Mouse (Mus musculus): ENCODE results near the gene Sprr2a1.
"Not testable (repeated sequence)": the region's sequence is repeated elsewhere in the genome, so short reads cannot be mapped to it uniquely, and the experiment has no call there.

The Sprr2a1 gene

DNA sequence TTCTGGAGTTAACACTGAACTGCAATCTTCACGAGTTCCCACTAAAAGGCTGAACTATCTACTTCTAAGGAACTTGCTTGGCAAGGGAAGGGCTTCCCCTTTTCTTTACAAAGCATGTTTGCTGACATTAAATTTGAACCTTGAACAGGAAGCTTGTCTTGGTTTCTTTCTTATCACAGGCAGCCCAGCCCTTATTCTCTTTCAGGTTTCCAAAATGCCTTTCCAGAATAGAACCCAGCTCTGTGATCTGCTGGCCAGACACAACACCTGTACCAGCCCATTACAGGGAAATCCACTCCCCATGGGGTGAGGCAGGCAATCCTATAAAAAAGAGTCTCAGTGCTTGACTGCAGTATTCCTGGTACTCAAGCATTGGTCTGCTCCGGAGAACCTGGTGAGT lies at the start of gene Sprr2a1, which contains the start of gene Sprr2a2:
TSS of gene Sprr2a1 (plus strand) at position 231 of the 400 bp plus-strand sequence.
TSS of gene Sprr2a2 (plus strand) at position 352 of the 400 bp plus-strand sequence.
- not testable (repeated sequence) for DNase-seq (ENCODE audit: low read depth, low spot score)

DNA sequence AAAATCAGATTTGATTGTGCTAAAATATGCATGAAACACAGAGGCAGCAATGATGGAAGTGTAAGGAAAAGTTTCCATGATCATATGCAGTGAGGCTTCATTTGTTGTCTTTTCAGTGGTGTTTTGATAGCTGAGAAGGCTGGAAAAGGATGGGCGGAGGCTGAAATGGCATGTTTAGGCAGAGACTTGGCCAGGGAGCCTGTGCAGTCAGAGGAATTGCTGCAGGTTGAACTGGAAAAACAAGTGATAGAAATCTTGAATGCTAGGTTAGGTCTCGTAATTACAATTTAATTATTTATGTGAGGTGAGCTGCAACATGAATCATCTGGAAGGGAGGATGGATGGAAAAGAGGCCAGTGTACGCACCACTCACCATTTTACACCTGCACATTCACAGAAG lies 45.8 kb upstream of the Sprr2a1 start:
- DNase-seq (ENCODE audit: low read depth, low spot score): no peak

DNA sequence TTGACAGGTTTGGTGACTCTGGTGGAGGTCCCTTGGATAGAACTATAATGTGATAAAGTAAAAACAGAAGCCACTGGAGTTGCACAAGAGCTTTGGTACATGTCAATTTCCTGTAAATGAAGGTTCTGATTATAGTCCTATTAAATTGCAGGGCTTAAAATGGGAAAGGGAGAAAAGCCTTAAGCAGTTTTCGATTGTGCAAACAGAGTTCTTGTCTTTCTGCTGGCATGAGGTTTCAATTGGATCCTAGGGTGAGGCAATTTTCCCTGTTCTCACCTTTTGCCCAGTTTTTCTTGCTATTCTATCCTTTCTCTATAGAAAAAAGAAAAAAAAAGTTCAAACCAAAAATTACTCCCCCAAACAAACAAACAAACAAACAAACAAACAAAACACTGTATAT lies 38.7 kb upstream of the Sprr2a1 start:
- DNase-seq (ENCODE audit: low read depth, low spot score): no peak

DNA sequence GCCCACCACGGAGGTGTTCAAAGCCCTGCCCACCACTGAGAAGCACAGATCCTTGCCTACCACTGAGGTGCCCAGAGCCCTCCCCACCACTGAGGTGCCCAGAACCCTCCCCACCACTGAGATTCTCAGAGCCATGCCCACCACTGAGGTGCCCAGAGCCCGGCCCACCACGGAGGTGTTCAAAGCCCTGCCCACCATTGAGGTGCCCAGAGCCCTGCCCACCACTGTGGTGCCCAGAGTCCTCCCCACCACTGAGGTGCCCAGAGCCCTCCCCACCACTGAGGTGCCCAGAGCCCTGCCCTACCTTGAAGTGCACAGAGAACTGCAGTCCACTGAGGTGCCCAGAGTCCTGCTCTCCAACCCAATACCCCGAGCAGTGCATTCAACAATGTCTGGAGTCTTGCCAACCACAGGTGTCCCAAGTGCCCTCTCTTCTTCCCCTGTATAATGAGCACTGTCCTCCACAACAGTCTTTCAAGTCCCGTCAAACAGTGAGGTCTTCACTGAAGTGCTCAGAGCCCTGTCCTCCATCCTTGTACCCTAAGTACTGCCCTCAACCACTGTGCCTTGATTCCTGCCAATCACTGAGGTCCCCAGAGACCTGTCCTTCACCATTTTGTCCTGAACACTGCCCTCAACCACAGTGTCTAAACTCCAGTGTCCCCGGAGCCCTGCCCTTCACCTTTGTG lies 19.9 kb upstream of the Sprr2a1 start:
- DNase-seq (ENCODE audit: low read depth, low spot score): no peak

DNA sequence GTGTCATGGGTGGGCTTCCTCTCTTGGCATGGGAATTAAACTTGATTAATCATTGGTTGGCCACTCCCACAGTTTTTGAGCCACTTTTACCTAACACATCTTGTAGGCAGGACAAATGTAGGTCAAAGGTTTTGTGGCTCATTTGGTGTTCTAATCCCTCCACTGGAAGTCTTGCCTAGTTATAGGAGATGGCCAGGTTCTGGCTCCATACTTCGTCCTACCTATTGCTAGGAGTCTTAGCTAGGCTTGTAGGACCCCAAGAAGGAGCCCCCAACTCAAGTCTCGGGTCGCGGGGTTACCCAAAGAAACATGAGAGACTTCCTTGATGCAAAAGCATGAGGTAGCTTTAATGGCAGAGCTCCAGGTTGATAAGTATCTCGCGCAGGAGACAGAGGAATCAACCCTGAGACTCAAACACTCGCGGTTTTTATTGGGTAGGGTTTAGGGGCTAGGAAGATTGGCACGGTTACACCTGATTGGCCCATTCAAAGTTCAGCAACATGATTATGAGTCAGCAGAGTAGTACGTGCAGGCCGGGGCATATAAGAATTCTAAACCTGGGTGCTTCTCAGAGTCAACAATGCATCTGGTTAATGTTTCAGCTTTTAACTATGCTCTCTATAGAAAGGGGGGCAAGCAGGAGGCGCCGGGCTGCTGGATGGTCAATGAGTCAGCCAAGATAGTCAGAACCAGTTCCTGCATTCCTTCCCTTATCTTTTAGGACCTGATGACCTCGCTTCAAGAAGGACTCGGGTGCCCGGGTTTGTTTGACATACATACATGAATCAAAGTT lies 4.3 kb upstream of the Sprr2a1 start:
- not testable (repeated sequence) for DNase-seq (ENCODE audit: low read depth, low spot score)

DNA sequence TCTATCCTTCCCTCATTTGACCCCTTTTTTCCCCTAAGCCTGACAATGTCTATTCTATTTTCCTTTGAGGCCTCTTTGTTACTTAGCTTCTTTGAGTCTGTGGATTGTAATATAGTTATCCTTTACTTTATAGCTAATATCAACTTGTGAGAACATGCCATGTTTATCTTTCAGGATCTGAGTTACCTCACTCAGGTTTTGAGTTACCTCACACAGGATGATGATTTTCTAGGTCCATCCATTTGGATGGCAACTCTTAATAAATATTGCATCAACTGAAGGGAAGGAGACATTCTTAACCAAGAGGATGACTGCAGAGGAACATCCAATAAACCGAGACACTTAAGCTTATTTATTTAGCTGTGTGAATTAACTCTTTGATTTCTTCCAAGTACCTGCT lies 3.5 kb upstream of the Sprr2a1 start:
- DNase-seq (ENCODE audit: low read depth, low spot score): not testable (repeated sequence)

DNA sequence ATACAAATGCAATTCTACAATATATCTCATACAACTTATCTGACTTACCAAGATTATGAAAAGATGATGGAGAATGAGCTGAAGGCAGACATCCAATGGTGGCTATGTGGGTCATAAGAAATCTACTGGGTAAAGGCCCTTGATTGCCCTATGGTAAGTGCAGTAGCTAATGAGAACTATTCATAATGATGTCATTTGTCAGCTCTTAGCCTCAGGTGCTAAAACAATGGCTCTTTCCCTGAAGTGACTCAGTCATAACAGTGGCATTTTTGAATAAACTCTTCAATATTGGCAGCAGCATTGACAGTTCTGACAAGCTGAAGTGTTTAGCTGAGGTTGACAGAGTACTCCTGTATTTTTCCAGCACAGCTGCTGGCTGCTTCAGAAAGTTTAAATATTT lies 1.9 kb upstream of the Sprr2a1 start:
- DNase-seq (ENCODE audit: low read depth, low spot score): not testable (repeated sequence)

DNA sequence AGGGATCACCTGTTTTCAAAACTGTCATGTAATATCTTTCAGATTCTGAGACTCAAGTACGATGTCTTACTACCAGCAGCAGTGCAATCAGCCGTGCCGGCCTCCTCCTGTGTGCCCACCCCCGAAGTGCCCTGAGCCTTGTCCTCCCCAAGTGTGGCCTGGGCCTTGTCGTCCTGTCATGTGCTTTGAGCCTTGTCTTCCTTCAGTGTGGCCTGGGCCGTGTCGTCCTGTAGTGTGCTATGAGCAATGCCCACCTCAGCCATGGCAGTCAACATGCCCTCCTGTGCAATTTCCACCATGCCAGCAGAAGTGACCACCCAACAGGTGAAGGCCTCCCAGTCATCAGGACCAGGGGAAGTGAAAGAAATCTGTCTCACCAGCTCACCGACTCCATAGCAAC lies 3.4 kb downstream of the Sprr2a1 start:
- DNase-seq (ENCODE audit: low read depth, low spot score): not testable (repeated sequence)

DNA sequence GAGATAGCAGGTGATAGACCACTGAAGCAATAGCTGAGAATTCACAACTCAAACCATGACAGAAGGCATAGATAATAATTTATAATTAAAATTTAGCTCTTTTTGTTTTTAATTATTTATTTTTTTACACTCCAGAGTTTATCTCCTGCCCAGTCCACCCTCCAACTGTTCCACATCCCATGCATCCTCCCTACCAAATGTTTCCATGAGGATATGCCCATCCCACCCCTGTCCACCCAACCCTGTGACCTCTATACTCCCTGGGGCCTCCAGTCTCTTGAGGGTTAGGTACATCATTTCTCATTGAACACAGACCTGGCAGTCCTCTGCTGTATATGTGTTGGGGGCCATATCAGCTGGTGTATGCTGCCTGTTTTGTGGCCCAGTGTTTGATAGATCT lies 8.1 kb downstream of the Sprr2a1 start:
- DNase-seq (ENCODE audit: low read depth, low spot score): not testable (repeated sequence)

DNA sequence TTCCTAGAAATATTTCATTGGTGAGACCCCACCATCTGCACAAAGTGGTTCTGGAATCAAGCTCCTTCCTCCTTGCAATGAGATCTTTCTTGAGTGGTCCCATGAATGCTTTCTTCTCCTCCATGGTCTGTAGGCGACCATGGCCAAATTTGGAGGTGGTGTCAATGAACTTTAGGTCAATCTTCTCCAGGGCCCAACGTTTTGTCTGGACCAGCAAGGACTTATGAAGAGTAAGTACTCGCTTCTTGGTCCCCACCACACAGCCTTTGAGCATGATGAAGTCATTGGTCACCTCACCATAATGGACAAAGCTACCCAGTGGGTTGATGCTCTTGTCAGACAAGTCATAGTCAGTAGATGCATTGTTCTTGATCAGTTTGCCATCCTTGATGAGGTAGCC lies 11.8 kb downstream of the Sprr2a1 start:
- not testable (repeated sequence) for DNase-seq (ENCODE audit: low read depth, low spot score)

DNA sequence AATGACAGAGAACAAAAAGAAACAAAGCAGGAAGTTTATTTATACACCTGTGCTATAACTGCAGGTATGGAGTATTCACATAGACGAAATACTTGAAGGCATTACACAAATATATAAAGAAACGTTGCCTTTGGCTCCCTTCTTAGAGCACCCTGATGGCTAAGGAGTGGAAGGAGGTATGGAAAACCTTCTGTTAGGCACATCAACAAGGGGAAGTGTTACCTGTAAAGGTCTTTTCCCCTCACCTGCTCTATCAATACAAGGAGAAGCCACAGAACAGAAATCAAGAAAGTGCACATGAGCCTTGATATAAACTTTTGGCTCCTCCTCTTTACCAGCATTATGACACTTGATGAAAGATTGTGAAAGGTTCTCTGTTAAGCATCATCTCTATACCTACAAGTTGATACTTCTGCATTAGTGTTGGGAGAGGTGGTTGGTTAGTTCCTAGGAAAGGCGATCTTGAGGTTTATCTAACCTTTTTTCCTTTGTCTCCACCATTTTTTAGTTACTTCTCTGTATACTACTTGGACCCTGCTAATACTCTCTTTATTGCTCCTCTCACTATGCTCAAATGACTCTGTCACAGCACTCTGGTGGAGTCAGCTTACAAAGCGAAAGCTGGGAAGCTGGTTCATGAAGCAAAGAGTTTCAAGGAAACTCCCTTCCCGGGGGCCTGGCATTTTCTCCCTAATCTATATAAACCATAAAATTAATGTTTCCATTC lies 21.0 kb downstream of the Sprr2a1 start:
- DNase-seq (ENCODE audit: low read depth, low spot score): not testable (repeated sequence)

DNA sequence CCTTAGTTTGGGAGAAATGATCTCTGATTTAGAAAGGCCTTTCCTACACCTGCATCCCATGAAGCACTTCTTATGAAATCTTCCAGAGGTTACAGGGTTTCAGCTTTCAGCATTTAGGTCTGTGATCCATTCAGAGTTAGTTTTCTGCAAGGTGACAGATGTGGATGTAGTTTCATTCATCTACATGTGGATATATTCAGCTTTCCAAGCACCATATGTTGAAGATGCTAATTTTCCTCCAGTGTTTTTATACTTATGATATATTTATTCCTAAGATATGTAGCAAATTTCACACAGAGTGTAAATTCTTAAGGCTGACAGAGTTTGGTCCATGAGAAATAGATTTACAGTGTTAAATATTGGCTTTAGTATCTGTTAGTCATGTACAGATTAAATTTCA lies 23.1 kb downstream of the Sprr2a1 start:
- DNase-seq (ENCODE audit: low read depth, low spot score): not testable (repeated sequence)

DNA sequence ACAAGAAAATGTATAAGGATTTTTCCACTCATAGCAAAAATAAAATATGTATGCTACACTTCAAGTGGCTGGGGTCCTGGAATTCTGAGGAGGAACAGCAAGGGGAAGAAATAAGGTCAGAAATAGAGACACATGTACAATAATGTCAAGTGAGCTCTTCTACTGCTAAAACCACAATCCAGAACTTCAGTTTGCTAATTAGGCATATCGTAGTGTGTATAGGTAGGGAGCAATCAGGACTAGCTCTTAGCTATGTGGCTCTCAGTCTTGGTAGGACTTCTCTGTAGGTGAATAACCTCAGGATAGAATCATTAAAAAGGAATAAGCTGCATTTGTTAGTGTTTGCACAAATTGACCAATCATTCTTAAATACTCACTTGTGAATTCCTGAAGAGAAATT lies 23.6 kb downstream of the Sprr2a1 start:
- DNase-seq (ENCODE audit: low read depth, low spot score): not testable (repeated sequence)

DNA sequence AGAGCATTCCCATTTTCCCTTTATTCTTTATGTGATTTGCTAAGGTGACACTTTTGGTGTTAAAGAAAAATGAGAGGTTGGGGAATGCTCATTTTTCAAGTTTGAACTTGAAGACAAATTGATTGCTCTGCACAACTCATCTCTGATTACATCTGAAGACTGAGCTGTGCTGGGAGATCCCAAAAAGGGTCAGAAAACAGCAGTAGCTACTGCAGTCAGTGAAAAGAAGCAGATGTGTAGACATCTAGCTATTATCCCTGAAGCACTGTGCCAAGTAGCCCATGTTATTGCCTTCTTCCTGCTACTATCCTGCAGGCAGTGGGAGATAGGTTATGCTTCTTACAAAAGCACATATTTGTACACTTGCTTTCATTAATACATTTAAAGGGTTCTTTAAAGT lies 29.2 kb downstream of the Sprr2a1 start:
- not testable (repeated sequence) for DNase-seq (ENCODE audit: low read depth, low spot score)

DNA sequence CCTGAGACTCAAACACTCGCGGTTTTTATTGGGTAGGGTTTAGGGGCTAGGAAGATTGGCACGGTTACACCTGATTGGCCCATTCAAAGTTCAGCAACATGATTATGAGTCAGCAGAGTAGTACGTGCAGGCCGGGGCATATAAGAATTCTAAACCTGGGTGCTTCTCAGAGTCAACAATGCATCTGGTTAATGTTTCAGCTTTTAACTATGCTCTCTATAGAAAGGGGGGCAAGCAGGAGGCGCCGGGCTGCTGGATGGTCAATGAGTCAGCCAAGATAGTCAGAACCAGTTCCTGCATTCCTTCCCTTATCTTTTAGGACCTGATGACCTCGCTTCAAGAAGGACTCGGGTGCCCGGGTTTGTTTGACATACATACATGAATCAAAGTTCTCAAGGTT lies 30.6 kb downstream of the Sprr2a1 start:
- not testable (repeated sequence) for DNase-seq (ENCODE audit: low read depth, low spot score)

DNA sequence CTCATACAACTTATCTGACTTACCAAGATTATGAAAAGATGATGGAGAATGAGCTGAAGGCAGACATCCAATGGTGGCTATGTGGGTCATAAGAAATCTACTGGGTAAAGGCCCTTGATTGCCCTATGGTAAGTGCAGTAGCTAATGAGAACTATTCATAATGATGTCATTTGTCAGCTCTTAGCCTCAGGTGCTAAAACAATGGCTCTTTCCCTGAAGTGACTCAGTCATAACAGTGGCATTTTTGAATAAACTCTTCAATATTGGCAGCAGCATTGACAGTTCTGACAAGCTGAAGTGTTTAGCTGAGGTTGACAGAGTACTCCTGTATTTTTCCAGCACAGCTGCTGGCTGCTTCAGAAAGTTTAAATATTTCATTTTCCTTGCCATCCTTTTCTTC lies 32.9 kb downstream of the Sprr2a1 start:
- DNase-seq (ENCODE audit: low read depth, low spot score): not testable (repeated sequence)

DNA sequence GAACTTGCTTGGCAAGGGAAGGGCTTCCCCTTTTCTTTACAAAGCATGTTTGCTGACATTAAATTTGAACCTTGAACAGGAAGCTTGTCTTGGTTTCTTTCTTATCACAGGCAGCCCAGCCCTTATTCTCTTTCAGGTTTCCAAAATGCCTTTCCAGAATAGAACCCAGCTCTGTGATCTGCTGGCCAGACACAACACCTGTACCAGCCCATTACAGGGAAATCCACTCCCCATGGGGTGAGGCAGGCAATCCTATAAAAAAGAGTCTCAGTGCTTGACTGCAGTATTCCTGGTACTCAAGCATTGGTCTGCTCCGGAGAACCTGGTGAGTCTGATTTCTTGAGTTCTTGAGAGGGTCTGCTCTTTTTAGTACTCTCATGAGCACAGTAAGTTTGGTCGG lies 34.9 kb downstream of the Sprr2a1 start:
- not testable (repeated sequence) for DNase-seq (ENCODE audit: low read depth, low spot score)

DNA sequence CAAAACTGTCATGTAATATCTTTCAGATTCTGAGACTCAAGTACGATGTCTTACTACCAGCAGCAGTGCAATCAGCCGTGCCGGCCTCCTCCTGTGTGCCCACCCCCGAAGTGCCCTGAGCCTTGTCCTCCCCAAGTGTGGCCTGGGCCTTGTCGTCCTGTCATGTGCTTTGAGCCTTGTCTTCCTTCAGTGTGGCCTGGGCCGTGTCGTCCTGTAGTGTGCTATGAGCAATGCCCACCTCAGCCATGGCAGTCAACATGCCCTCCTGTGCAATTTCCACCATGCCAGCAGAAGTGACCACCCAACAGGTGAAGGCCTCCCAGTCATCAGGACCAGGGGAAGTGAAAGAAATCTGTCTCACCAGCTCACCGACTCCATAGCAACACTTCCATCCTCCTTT lies 38.3 kb downstream of the Sprr2a1 start:
- DNase-seq (ENCODE audit: low read depth, low spot score): not testable (repeated sequence)

DNA sequence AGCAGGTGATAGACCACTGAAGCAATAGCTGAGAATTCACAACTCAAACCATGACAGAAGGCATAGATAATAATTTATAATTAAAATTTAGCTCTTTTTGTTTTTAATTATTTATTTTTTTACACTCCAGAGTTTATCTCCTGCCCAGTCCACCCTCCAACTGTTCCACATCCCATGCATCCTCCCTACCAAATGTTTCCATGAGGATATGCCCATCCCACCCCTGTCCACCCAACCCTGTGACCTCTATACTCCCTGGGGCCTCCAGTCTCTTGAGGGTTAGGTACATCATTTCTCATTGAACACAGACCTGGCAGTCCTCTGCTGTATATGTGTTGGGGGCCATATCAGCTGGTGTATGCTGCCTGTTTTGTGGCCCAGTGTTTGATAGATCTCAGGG lies 42.9 kb downstream of the Sprr2a1 start:
- DNase-seq (ENCODE audit: low read depth, low spot score): not testable (repeated sequence)

DNA sequence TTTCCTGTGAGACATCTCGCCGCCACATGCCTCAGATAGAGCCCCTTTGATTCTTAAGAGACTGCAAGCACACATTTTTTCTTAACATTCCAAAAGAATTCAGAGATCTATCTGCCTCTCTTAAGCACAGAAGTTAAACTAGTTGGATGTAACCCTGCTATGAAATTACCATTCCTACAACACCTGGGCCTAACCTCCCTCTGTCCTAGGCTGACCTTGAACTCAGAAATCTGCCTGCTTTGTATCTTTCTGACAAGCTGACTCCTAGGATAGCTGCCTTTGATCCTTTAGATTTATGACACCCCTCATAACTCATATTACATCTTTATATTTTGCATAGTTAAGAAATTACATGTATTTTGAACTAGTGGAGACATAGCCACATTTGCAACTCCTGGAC lies 47.9 kb downstream of the Sprr2a1 start:
- DNase-seq (ENCODE audit: low read depth, low spot score): not testable (repeated sequence)
